Mouse (Mus musculus): ENCODE measurements around the gene Zfp54. TPM values are rescaled to one million over a fixed set of nuclear protein-coding genes. Genes with fewer than 3 reads are reported as not detected.

Zfp54 gene
- 1 to 10 TPM; 1.9 to 2.7 TPM for total RNA-seq (2023)

GRCm38 (mm10) chr17:21422664-21423599 is at the start of gene Zfp54:
TSS of gene Zfp54 (plus strand) at chr17:21423227.

DNA sequence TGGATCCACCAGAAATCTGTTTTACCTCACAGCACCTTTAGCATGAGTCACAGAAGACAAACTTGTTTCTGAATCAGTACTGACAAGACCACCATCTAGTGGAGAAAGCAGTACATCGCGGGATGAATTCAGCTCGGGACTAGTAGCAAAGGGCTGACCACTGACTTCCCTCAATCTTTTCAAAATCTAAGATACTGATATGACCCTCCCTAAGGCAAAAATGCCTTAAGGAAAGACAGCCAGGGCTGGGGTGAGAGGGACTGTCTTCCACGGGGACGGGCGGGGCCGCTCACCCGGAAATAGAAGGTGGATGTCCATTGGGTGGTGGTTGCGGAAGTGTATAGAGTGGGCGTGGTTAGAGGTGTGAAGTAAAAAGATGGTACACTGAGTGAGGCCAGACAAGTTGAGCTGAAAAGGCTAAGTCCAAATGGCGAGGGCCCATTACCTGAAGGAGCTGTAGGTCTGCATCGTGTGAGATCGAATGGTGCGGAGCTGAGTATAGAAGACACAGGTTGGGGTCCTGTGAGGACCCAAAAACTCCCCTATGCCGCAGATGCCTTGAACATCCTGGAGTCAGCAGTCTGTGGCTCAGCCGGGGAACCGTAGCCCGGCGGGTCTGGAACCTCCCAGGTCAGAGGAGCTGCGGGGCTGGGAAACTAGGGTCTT is 39.5 kb upstream of the Zfp54 start, which contains the start of gene Zfp677:
Zfp677 (plus strand) TSS at position 358 of the 666 bp plus-strand sequence.

GRCm38 (mm10) chr17:21450138-21450704 is 27.2 kb downstream of the Zfp54 start, which contains the start of gene Zfp51:
TSS of gene Zfp51 (plus strand) at chr17:21450374.

Other genes starting within 250 kb of the Zfp54 start
- not detected for gene Vmn1r234, start 197.1 kb upstream of the Zfp54 start, total RNA-seq (2023)
- not detected for gene Vmn1r235, start 166.8 kb upstream of the Zfp54 start, total RNA-seq (2023)
- not detected for gene Vmn1r236, start 140.3 kb upstream of the Zfp54 start, total RNA-seq (2023)
- gene Vmn1r237, start 111.4 kb upstream of the Zfp54 start, total RNA-seq (2023): not detected
- gene Zfp677, start 39.5 kb upstream of the Zfp54 start, total RNA-seq (2023): 1 to 10 TPM; 6.8 TPM
- 10 to 100 TPM; 21.6 to 22.3 TPM for gene Zfp51, start 27.1 kb downstream of the Zfp54 start, total RNA-seq (2023)
- 10 to 100 TPM; 26.1 to 33.3 TPM for gene Zfp53, start 65.8 kb downstream of the Zfp54 start, total RNA-seq (2023)
- 1 to 10 TPM; 7.0 to 8.9 TPM for gene Zfp52, start 112.3 kb downstream of the Zfp54 start, total RNA-seq (2023)
- gene Zfp948, start 143.8 kb downstream of the Zfp54 start, total RNA-seq (2023): 1 to 10 TPM; 1.5 to 2.7 TPM
- gene Zfp983, start 227.4 kb downstream of the Zfp54 start, total RNA-seq (2023): 10 to 100 TPM in 1 of 2 experiments, 1 to 10 TPM in 1; 8.7 to 10.7 TPM

Data from T-cell, adult 66 days (primary cell).